Mouse (Mus musculus): ENCODE measurements around the gene Cers6. TPM values are rescaled to one million over a fixed set of nuclear protein-coding genes. Genes with fewer than 3 reads are reported as not detected.

The Cers6 gene
- total RNA-seq, 2 experiments from 2014 or later: 85.9 to 94.3 TPM

DNA sequence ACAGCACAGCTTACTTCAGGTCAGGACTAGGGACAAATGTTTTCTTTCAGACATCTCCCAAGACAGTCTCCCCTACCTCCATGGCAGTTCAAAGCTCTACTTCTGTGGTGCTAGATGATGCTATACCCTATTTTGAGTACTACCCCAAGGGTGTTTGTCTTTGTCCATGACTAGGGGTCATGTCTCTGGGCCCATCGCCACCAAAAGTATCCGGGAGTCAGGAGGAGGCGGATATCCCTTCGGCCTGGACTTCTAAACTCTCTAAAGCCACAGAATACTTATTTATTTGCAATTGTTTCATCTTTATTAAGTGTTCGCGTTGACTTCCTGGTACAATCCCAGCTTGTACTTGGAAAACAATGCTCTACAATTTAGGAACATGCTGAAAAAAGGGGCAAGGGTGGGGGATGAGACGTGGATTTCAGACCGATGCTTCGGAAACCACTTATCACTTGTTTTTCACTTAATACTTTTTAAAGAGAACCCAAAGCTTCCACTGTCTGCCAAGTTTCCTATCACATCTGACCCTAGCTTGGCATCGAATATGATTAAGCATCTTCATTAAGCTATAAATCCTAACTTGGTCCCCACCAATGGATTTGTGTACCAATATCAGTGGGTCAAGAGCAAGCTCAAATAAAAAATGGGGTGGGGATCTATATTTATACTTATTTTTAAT is 276.3 kb downstream of the Cers6 start:
- no peak for DNase-seq (ENCODE audit: extremely low spot score in 1 of 2, low spot score in 1 of 2)

DNA sequence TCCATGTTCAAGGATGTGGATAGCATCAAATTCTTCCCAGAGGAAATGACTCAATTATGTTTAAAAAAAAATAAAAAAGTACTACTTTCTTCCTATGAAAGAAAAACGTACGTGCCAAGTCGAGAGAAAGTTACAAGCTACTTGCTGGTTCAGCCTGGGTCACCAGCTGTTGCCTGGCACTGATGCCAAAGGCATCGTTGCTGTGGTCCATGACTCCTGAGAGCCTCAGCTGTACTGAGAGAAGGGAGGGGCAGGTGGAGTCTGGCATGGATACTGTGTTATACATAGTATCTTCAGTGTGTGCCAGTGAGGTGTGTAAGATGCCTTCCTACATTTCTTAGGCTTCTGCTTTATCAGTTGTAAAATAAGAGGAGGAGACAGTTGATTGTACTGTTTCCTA is 277.5 kb downstream of the Cers6 start:
- no peak for DNase-seq (ENCODE audit: extremely low spot score in 1 of 2, low spot score in 1 of 2)

GRCm38 (mm10) chr2:69140215-69140614 is 279.0 kb downstream of the Cers6 start:
- DNase-seq (ENCODE audit: extremely low spot score in 1 of 2, low spot score in 1 of 2): no peak

- DNase-seq (ENCODE audit: extremely low spot score in 1 of 2, low spot score in 1 of 2): no peak
Measured at GRCm38 (mm10) chr2:69140816-69141215, 279.6 kb downstream of the Cers6 start.

DNA sequence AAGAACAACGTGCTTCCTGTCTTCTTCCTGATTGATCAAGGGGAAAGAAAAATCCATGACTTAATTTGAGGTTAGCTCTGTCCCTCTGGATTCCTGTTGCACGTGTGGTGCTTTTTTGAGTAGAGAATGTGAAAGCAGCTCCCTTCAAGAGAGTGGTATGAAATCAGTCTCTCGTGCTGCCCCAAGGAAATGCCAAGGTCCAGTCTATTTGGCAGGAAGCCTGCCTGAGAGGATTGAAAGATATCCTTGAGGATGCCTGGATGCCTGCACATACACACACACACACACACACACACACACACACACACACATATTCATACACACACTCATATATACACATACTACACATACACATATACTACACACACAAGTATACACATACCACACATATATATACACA is 287.4 kb downstream of the Cers6 start:
- DNase-seq (ENCODE audit: extremely low spot score in 1 of 2, low spot score in 1 of 2): no peak

DNA sequence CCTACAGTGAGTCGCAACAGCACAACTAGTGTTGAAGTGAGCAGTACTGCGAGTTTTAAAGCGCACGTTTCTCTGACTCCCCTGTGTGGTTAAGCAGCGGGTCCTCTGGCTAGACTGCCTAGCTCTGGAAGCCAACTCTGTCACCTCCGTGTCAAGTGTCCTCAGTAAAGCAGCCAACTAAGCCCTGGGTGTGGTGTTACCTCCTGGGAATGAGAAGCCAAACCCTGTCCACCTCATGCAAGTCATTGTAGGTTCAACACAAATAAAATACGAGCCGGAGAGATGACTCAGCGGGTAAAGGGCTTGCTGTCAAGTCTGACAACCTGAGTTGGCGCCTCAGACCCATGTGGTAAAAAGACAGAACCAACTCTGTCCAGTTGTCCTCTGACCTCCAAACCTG is 287.9 kb downstream of the Cers6 start:
- no peak for DNase-seq (ENCODE audit: extremely low spot score in 1 of 2, low spot score in 1 of 2)

- DNase-seq (ENCODE audit: extremely low spot score in 1 of 2, low spot score in 1 of 2): no peak
Measured at GRCm38 (mm10) chr2:69150841-69151240, 289.6 kb downstream of the Cers6 start.

DNA sequence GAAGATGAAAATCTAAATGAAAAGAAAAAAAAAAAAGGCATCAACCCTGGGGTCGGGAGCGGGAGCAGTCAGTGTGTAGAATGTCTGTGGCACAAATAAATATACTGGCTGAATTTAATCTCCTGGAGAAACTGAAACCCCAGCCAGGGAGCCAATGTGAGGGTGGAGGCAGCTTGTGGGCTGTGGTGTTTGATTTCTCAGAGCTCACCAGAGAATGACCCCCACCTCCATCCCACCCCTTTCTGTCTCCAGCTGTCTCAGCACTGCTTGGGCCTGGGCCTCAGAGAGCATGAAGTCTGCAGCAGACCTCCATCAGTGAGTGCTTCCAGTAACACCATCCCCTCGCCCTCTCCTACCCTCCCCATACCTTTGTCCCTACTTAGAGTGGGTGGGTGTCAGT is 294.6 kb downstream of the Cers6 start:
- no peak for DNase-seq (ENCODE audit: extremely low spot score in 1 of 2, low spot score in 1 of 2)

DNA sequence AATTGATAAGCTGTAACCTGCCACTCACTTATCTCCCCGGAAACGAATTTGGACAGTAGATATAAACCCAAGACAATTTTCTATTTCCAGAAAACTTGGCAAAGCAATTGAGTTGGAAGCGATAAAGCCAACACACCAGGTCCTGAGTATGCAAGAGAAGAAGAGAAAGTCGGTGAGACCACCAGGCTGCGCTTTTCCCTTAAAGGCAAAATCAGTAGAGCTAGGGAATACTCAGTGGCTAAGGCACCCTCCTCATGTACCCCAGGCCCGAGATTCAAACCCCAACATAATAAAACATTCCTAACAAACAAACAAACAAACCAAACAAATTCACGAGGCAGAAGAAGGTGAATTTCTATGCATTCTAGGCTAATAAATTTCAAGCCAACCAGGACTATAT is 295.0 kb downstream of the Cers6 start:
- no peak for DNase-seq (ENCODE audit: extremely low spot score in 1 of 2, low spot score in 1 of 2)

GRCm38 (mm10) chr2:69158907-69159306 is 297.7 kb downstream of the Cers6 start:
- DNase-seq (ENCODE audit: extremely low spot score in 1 of 2, low spot score in 1 of 2): no peak

Other genes starting within 250 kb of the Cers6 start
- gene 4932414N04Rik, start 205.0 kb upstream of the Cers6 start, total RNA-seq (2021): not detected

Data from layer of hippocampus, postnatal 25 days (tissue).